Mouse (Mus musculus): ENCODE data around the gene Wdr78. TPM values are rescaled to one million over a fixed set of nuclear protein-coding genes. Genes with fewer than 3 reads are reported as not detected.

The Wdr78 gene
- polyA plus RNA-seq, 1 experiment from 2014 or later: 7.4 TPM

DNA sequence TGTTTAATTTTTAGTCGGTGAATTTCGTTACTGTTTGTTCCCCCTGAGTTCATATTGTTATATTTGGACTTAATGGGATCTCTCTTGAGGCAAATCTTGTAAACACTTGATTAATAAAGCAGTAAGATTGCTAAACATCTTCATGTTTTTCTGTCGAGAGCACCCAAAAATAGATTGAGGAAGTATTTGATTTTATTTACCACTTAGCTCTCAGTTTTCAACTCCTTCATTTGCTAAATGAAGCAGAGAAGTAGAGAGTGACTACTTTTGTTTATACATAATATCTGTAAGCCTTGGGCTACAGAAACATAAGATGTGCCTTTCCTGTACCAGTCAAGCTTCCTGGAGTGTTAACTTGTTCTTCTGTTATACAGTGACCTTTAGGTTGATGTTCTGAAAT lies 6.0 kb upstream of the Wdr78 start:
- Histone ChIP-seq H3K9ac (no peak overlapping the region), H3K36me3 (replicated peaks; ENCODE audit: control insufficient read depth, insufficient read depth) (peaks cover 6% of the 10 kb centered on the region), H3K4me2 (replicated peaks) (peak overlapping the region; percentile 93), H3K4me3 (replicated peaks; ENCODE audit: low read length) (peak overlapping the region; percentile 90), H3K9me3 (ENCODE audit: control insufficient read depth, low read length) (no peaks in the 10 kb centered on the region), H3K27me3 (ENCODE audit: control insufficient read depth, insufficient read depth, low read length) (no peaks in the 10 kb centered on the region), H3K27ac (no peak overlapping the region), H3K4me1 (replicated peaks; ENCODE audit: control insufficient read depth, insufficient read depth, low read length) (peaks cover 30% of the 10 kb centered on the region)
- DNase-seq (ENCODE audit: low spot score) (no peak), ATAC-seq (ENCODE audit: low FRiP score) (no peak)
- 41% methylated on average over 3 of the region's 3 CpGs for WGBS

GRCm38 (mm10) chr4:103120028-103120384 lies 5.7 kb upstream of the Wdr78 start:
- ATAC-seq (ENCODE audit: low FRiP score) (no peak), DNase-seq (ENCODE audit: low spot score) (no peak)
- peak overlapping the region; percentile 90 for H3K4me3 ChIP-seq (replicated peaks; ENCODE audit: low read length)
- H3K36me3 ChIP-seq (replicated peaks; ENCODE audit: control insufficient read depth, insufficient read depth): peaks cover 6% of the 10 kb centered on the region
- H3K27ac ChIP-seq: peak overlapping the region; percentile 84
- peaks cover 34% of the 10 kb centered on the region for H3K4me1 ChIP-seq (replicated peaks; ENCODE audit: control insufficient read depth, insufficient read depth, low read length)
- H3K27me3 ChIP-seq (ENCODE audit: control insufficient read depth, insufficient read depth, low read length): no peaks in the 10 kb centered on the region
- WGBS: 19% methylated on average over 4 of the region's 4 CpGs
- H3K9ac ChIP-seq: peak overlapping the region; percentile 84
- peak overlapping the region; percentile 93 for H3K4me2 ChIP-seq (replicated peaks)
- H3K9me3 ChIP-seq (ENCODE audit: control insufficient read depth, low read length): no peaks in the 10 kb centered on the region

DNA sequence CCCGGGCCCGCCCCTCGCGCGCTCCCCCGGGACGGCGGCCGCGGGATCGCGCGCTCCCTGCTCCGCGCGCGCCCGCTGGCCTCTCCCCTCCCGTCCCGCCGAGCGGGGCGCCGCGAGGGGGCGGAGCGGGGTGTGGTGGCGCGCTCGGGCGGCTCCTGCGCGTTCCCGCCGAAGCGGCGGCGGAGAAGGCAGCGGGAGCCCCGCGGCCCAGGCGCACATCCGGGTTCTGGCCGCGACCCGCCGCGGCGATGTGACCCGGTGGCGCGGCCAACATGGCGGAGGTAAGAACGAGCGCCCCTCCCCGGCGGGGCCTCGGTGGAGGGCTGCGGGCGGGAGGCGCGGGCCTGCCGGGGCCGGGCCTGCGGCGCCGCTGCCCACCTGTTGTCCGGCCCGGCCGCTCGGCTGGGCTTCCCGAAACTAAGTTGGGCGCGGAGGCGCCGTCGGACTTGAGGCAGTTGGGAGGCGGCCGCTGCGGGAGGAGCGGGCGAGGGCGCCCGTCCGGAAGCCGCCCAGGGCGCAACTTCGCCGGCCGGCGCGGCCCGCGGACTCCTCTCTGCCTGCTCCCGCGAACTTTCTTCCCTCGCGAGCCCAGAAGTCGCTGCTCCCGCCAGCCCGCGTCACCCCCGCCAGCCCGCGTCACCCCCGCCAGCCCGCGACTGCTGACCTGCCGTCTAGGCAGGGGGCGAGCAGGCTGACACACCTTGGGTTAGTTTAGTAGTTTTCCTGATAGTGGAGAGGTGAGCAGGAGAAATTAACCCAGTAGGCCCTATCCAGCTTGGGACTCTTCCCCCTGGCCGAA lies 5.1 kb upstream of the Wdr78 start:
- Histone ChIP-seq H3K9ac (peak overlapping the region; percentile 84), H3K27ac (peak overlapping the region; percentile 84), H3K4me3 (replicated peaks; ENCODE audit: low read length) (peak overlapping the region; percentile 90), H3K36me3 (replicated peaks; ENCODE audit: control insufficient read depth, insufficient read depth) (peaks cover 6% of the 10 kb centered on the region), H3K9me3 (ENCODE audit: control insufficient read depth, low read length) (no peaks in the 10 kb centered on the region), H3K4me2 (replicated peaks) (peak overlapping the region; percentile 93), H3K4me1 (replicated peaks; ENCODE audit: control insufficient read depth, insufficient read depth, low read length) (peaks cover 35% of the 10 kb centered on the region), H3K27me3 (ENCODE audit: control insufficient read depth, insufficient read depth, low read length) (no peaks in the 10 kb centered on the region)
- ATAC-seq (ENCODE audit: low FRiP score): peak; percentile 61
- under 1% methylated on average over 62 of the region's 111 CpGs for WGBS
- DNase-seq (ENCODE audit: low spot score): peak; percentile 74

DNA sequence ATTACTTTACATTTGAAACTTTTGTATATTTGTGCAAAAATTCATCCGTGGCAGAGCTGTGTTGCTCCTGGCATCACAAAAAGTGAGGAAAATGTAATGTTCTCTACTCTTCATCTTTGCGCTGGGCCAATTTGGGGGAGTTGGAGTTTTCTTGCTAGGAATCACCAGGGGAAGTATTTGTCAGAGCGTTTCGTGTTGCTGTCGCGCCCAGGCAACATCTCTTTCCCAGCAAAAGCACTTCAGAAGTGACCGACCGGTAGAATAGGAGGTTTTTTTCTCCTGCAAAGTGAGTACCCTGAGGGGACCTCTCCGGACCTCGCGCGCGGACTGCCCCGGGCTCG lies 4.5 kb upstream of the Wdr78 start:
- H3K9me3 ChIP-seq (ENCODE audit: control insufficient read depth, low read length): no peaks in the 10 kb centered on the region
- H3K27me3 ChIP-seq (ENCODE audit: control insufficient read depth, insufficient read depth, low read length): no peaks in the 10 kb centered on the region
- DNase-seq (ENCODE audit: low spot score): no peak
- WGBS: under 1% methylated on average over 15 of the region's 15 CpGs
- H3K27ac ChIP-seq: peak overlapping the region; percentile 84; the same call in 1 of the 2 replicates
- peak overlapping the region; percentile 84 for H3K9ac ChIP-seq
- peak overlapping the region; percentile 90 for H3K4me3 ChIP-seq (replicated peaks; ENCODE audit: low read length)
- ATAC-seq (ENCODE audit: low FRiP score): no peak
- H3K4me1 ChIP-seq (replicated peaks; ENCODE audit: control insufficient read depth, insufficient read depth, low read length): peaks cover 35% of the 10 kb centered on the region
- H3K36me3 ChIP-seq (replicated peaks; ENCODE audit: control insufficient read depth, insufficient read depth): peaks cover 6% of the 10 kb centered on the region
- peak overlapping the region; percentile 93 for H3K4me2 ChIP-seq (replicated peaks)

DNA sequence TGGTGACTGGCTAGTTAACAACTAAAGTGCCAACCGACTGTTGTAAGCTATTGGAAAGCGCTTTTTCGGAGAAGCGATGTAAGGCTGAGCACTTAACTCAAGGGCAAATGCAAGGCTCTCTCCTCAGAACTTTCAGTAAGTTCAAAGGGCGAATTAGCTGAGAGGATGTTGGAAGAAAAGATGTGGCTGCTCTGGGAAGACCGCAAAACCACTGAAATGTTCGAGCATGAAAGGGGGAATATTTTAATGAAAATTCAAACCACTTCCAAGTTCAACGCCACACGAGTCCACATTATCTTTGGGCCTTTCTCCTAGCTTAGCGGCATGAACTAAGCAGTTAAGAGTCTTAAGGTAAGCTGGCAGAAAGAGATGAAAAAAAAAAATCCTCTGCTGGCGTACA lies 953 bp downstream of the Wdr78 start:
- peak overlapping the region; percentile 83 for H3K9ac ChIP-seq
- peak overlapping the region; percentile 79 for H3K4me2 ChIP-seq (replicated peaks)
- WGBS: 13% methylated on average over 11 of the region's 11 CpGs
- DNase-seq (ENCODE audit: low spot score) (no peak), ATAC-seq (ENCODE audit: low FRiP score) (no peak)
- peak overlapping the region; percentile 89 for H3K4me3 ChIP-seq (replicated peaks; ENCODE audit: low read length)
- H3K4me1 ChIP-seq (replicated peaks; ENCODE audit: control insufficient read depth, insufficient read depth, low read length): peaks cover 29% of the 10 kb centered on the region
- H3K27me3 ChIP-seq (ENCODE audit: control insufficient read depth, insufficient read depth, low read length): no peaks in the 10 kb centered on the region
- H3K9me3 ChIP-seq (ENCODE audit: control insufficient read depth, low read length): no peaks in the 10 kb centered on the region
- H3K36me3 ChIP-seq (replicated peaks; ENCODE audit: control insufficient read depth, insufficient read depth): peaks cover 8% of the 10 kb centered on the region
- peak overlapping the region; percentile 100 for H3K27ac ChIP-seq

DNA sequence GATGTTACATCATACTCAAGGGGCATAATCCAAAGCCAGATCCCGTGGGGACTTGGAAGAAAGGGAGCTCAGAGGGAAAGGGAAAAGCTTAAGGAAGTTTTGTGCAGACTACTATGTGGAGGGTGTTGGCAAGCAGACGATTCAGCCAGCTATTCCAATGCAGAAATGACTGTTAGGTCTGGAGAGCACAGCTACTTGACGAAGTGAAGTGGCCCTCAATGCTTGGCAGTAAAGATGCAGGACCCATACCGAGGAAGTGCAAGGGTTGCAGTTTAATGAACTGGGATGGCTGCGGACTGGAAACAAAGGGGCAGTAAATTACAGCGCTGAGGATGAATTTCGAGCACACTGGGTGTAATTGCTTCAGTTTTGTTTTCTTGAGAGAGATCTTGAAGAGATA lies 1.7 kb downstream of the Wdr78 start:
- DNase-seq (ENCODE audit: low spot score) (no peak), ATAC-seq (ENCODE audit: low FRiP score) (no peak)
- H3K36me3 ChIP-seq (replicated peaks; ENCODE audit: control insufficient read depth, insufficient read depth): peaks cover 8% of the 10 kb centered on the region
- H3K27ac ChIP-seq: no peak overlapping the region
- H3K9me3 ChIP-seq (ENCODE audit: control insufficient read depth, low read length): no peaks in the 10 kb centered on the region
- H3K4me3 ChIP-seq (replicated peaks; ENCODE audit: low read length): peak overlapping the region; percentile 89
- no peaks in the 10 kb centered on the region for H3K27me3 ChIP-seq (ENCODE audit: control insufficient read depth, insufficient read depth, low read length)
- H3K4me2 ChIP-seq (replicated peaks): peak overlapping the region; percentile 79
- WGBS: 60% methylated on average over 7 of the region's 7 CpGs
- peak overlapping the region; percentile 83; the same call in 1 of the 2 replicates for H3K9ac ChIP-seq
- H3K4me1 ChIP-seq (replicated peaks; ENCODE audit: control insufficient read depth, insufficient read depth, low read length): peaks cover 29% of the 10 kb centered on the region

DNA sequence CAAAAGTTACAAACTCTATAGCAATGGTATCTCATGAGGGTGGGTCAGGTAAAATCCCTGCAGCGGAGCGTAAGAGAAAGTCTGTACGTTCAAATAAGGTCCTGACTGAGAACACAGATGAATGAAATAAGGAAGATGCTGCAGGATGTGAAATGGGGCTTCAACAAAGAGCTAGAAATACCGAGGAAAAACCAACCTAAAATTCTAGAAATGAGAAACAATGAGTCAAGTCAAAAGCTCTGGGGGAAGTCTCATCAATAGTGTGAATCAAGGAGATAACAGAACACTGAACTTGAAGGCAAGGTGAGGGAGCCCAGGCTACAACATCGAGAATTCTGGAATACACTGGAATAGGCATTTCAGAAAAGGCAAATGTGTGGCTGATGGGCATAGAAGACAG lies 15.8 kb downstream of the Wdr78 start:
- no peak for DNase-seq (ENCODE audit: low spot score)
- no peak for ATAC-seq (ENCODE audit: low FRiP score)
- no peak overlapping the region for H3K4me2 ChIP-seq (replicated peaks)
- H3K9me3 ChIP-seq (ENCODE audit: control insufficient read depth, low read length): no peaks in the 10 kb centered on the region
- H3K27me3 ChIP-seq (ENCODE audit: control insufficient read depth, insufficient read depth, low read length): no peaks in the 10 kb centered on the region
- H3K4me1 ChIP-seq (replicated peaks; ENCODE audit: control insufficient read depth, insufficient read depth, low read length): no peaks in the 10 kb centered on the region
- H3K9ac ChIP-seq: no peak overlapping the region
- no peak overlapping the region for H3K4me3 ChIP-seq (replicated peaks; ENCODE audit: low read length)
- H3K27ac ChIP-seq: no peak overlapping the region
- no peaks in the 10 kb centered on the region for H3K36me3 ChIP-seq (replicated peaks; ENCODE audit: control insufficient read depth, insufficient read depth)
- 92% methylated on average over 5 of the region's 5 CpGs for WGBS

- H3K4me1 ChIP-seq (replicated peaks; ENCODE audit: control insufficient read depth, insufficient read depth, low read length): no peaks in the 10 kb centered on the region
- no peak overlapping the region for H3K9ac ChIP-seq
- no peaks in the 10 kb centered on the region for H3K27me3 ChIP-seq (ENCODE audit: control insufficient read depth, insufficient read depth, low read length)
- WGBS: 90% methylated on average over 8 of the region's 8 CpGs
- no peak overlapping the region for H3K27ac ChIP-seq
- H3K4me3 ChIP-seq (replicated peaks; ENCODE audit: low read length): no peak overlapping the region
- no peaks in the 10 kb centered on the region for H3K36me3 ChIP-seq (replicated peaks; ENCODE audit: control insufficient read depth, insufficient read depth)
- no peaks in the 10 kb centered on the region for H3K9me3 ChIP-seq (ENCODE audit: control insufficient read depth, low read length)
- H3K4me2 ChIP-seq (replicated peaks): no peak overlapping the region
- ATAC-seq (ENCODE audit: low FRiP score) (no peak), DNase-seq (ENCODE audit: low spot score) (no peak)
Observed at GRCm38 (mm10) chr4:103095921-103096320, 18.4 kb downstream of the Wdr78 start.

DNA sequence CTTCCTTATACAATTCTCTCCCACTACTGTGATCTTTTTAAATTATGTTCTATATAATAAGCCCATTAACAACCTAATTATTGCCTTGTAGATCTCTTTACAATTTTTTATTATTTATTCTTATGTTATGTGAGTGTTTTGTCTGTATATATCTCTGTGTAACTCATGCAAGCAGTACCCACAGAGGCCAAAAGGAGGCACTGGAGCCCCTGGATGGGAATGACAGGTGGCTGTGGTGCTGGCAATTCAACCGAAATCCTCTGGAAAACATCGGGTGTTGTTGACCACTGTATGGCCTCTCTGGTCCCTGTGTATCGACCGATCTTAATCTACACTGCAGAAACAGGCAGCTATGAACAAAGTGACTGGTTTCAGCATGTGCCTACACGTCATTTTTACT lies 29.1 kb downstream of the Wdr78 start:
- H3K9ac ChIP-seq: no peak overlapping the region
- H3K4me3 ChIP-seq (replicated peaks; ENCODE audit: low read length): no peak overlapping the region
- H3K27ac ChIP-seq: no peak overlapping the region
- WGBS: 98% methylated on average over 5 of the region's 5 CpGs
- DNase-seq (ENCODE audit: low spot score) (no peak), ATAC-seq (ENCODE audit: low FRiP score) (no peak)
- H3K9me3 ChIP-seq (ENCODE audit: control insufficient read depth, low read length): no peaks in the 10 kb centered on the region
- no peaks in the 10 kb centered on the region for H3K4me1 ChIP-seq (replicated peaks; ENCODE audit: control insufficient read depth, insufficient read depth, low read length)
- no peak overlapping the region for H3K4me2 ChIP-seq (replicated peaks)
- H3K36me3 ChIP-seq (replicated peaks; ENCODE audit: control insufficient read depth, insufficient read depth): no peaks in the 10 kb centered on the region
- no peaks in the 10 kb centered on the region for H3K27me3 ChIP-seq (ENCODE audit: control insufficient read depth, insufficient read depth, low read length)

GRCm38 (mm10) chr4:103070631-103071030 lies 43.7 kb downstream of the Wdr78 start:
- DNase-seq (ENCODE audit: low spot score): no peak
- no peaks in the 10 kb centered on the region for H3K9me3 ChIP-seq (ENCODE audit: control insufficient read depth, low read length)
- 81% methylated on average over 3 of the region's 3 CpGs for WGBS

More at GRCm38 (mm10) chr4:103070631-103071030, 43.7 kb downstream of the Wdr78 start:
- ATAC-seq (ENCODE audit: low FRiP score): no peak
- Histone ChIP-seq H3K4me3 (replicated peaks; ENCODE audit: low read length) (no peak overlapping the region), H3K4me2 (replicated peaks) (no peak overlapping the region), H3K36me3 (replicated peaks; ENCODE audit: control insufficient read depth, insufficient read depth) (no peaks in the 10 kb centered on the region), H3K4me1 (replicated peaks; ENCODE audit: control insufficient read depth, insufficient read depth, low read length) (no peaks in the 10 kb centered on the region), H3K27ac (no peak overlapping the region), H3K27me3 (ENCODE audit: control insufficient read depth, insufficient read depth, low read length) (no peaks in the 10 kb centered on the region), H3K9ac (no peak overlapping the region)
